Mouse (Mus musculus) ovary, adult 18-20 months (tissue): Measurements from ENCODE around the gene Ube2e3.
A peak's percentile ranks its signal among the peaks of the same experiment; 100 is the strongest.

Source experiments
- DNase-seq: peaks from one replicate; pipeline ENCODE4 v3.0.0; 2022; ENCODE audit warnings: low spot score, mixed read lengths

Ube2e3 gene

GRCm38 (mm10) chr2:78867726-78868510 is at the start of gene Ube2e3:
Ube2e3 (plus strand) TSS chr2:78868124.
- DNase-seq = no peak

DNA sequence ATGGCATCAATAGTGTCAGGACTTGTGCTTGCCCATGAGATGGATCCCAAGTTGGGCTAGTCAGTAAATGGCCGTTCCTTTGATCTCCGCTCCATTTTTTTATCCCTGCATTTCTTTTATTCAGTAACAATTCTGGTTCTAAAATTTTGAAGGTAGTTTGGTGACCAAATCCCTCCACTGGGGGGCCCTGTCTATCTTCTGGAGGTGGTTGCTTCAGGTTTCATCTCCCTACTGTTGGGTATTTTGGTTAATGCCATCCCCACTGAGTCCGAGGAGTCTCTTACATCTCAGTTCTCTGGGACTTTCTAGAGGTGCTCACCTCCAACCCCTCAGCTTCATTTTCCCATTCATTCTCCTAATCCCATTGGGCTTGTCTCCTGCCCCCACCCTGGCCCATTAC is 38.0 kb upstream of the Ube2e3 start:
- no peak for DNase-seq

- DNase-seq = no peak
Measured at GRCm38 (mm10) chr2:78841494-78842224, 26.3 kb upstream of the Ube2e3 start.

DNA sequence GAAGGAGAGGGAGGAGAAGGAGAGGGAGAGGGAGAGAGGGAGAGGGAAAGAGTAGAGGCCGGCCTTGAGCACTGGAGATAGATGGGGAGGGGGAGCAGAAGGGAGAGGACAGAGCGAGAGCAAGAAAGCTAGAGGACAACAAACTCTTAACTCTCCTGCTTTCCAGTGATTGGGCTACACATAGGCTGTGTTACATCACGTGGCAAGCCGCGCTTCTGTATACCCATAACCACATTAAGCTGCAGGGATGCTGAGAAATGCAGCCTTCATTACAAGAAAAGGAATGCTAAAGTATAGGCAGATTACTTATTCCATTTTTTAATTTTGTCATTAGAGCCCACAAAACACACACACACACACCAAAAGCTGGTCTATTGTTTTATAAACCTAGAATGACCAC is 23.6 kb upstream of the Ube2e3 start:
- DNase-seq = no peak

GRCm38 (mm10) chr2:78845274-78845673 is 22.6 kb upstream of the Ube2e3 start:
- no peak for DNase-seq

- no peak for DNase-seq
Measured at GRCm38 (mm10) chr2:78845717-78846116, 22.2 kb upstream of the Ube2e3 start.

DNA sequence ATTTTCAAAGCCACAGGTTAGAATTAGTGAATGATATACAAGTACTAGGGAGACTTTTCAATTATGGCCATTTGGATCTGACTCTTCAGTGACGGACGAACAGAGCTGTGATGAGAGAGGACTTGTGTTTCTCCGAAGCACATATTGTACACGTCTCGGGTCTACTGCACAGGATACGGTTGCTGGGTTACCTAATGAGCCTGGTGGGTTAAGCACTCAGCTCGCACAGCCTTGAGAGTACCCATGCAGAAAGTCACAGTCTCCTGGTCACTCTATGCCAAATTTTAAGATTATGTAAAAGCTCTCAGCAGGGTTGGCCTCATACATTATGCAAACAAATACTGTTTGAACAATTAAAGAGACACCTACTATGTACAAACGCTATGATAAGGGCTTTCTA is 13.6 kb upstream of the Ube2e3 start:
- no peak for DNase-seq

- DNase-seq = no peak
Measured at GRCm38 (mm10) chr2:78858628-78859027, 9.3 kb upstream of the Ube2e3 start.

DNA sequence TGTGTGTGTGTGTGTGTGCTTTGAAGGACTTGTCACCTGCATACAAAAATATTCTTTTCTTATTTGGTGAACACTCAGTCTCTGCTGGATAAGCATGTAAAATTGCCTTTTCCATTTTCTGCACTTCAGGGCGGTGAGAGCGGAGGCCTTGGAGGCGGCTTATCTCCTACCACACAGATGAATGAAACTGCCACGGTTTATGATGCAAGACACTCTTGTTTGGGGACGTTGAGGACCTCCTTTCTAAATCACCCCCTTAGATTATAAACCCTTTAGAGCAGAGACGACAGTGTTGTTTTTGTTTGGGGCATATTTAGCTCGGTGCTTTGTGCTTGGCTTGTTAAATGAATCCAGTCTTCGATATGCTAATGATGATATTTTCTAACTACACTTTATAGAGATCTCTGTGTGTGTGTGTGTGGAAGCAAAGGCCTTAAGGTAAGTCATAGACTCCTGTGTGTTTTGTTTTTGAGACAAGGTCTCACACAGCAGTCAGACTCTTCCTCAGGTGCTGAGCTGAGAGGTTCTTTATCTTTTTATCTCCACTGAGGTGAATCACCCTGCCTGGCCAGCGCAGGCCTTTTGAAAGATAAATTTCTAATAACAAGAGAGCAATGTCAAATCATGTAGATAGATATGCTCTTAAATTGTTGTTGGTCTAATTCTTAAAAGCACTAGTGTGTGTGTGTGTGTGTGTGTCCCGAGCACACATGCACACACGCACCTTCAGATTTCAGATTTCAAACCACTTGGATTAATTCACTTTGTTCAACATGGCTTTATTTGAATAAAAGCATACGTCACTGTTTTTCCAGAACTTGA is 8.4 kb upstream of the Ube2e3 start:
- DNase-seq = no peak

DNA sequence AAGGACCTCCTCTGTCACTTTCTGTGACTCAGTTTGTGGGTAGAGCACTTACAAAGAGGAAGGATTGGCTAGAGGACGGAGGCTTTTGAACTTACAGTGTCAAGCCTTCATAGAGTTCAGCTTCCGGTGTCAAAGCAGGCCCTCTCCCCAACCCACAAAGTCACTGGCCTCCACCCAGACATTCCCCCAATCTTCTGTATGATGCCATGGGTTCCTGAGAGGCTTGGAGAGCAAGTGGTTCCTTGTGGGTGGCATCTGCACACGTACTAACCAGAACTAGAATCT is 7.9 kb upstream of the Ube2e3 start:
- DNase-seq = no peak

DNA sequence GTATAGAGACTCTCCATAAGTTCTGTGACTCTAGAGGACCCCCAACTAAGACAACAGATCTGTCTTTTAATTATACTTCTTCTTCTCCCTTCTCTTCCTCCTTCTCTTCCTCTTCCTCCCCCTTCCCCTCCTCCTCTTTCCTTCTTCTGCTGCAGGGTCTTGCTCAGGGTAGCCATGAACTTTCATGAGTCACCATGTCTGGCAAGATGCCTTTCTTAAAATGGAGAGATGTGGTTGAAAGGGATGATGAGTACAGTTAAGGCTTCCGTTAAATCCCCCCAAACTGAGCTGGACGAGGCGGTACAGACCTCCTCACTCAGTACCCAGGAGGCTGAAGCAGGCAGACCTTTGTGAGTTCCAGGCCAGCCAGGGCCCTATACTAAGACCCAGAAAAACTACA is 3.8 kb upstream of the Ube2e3 start:
- DNase-seq = no peak

- DNase-seq = no peak
Measured at GRCm38 (mm10) chr2:78864866-78865265, 3.1 kb upstream of the Ube2e3 start.

GRCm38 (mm10) chr2:78868511-78868854 is 559 bp downstream of the Ube2e3 start:
- DNase-seq = peak; percentile 66

- peak; percentile 69 for DNase-seq
Measured at GRCm38 (mm10) chr2:78868951-78869720, 1.2 kb downstream of the Ube2e3 start.

GRCm38 (mm10) chr2:78869721-78870442 is 2.0 kb downstream of the Ube2e3 start:
- DNase-seq = no peak

- no peak for DNase-seq
Measured at GRCm38 (mm10) chr2:78870443-78871025, 2.6 kb downstream of the Ube2e3 start.

- DNase-seq = no peak
Measured at GRCm38 (mm10) chr2:78871971-78872860, 4.3 kb downstream of the Ube2e3 start.

DNA sequence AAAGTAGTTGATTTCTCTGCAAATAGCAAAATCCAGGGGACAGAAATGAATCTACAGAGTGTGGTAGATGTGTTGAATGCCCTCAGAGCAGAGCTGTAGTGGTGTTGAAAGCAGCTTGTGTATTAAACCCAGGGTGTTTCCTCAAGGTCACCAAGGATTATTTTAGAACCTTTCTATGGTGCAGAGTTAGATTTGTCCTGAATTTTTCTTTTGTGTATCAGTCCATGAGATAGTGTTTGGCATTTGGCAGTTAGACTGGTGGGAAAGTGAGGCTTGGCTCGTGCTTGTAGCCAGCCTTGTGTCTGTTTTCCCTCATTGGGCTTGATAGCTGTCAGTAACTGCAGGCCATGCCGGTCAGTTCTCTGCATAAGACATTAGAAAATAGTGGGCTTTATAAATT is 6.0 kb downstream of the Ube2e3 start:
- DNase-seq = no peak

- no peak for DNase-seq
Measured at GRCm38 (mm10) chr2:78876002-78876401, 8.1 kb downstream of the Ube2e3 start.

GRCm38 (mm10) chr2:78882068-78882467 is 14.1 kb downstream of the Ube2e3 start:
- DNase-seq = no peak
